Mouse (Mus musculus) embryonic stem cell, embryonic (primary cell): ENCODE results near the gene Rbm8a.

Experiments
- CTCF ChIA-PET, 4 experiments: fragments of 300-600 bp in 2 of 4; fragments of 350-600 bp in 2 of 4; sonication (Branson Sonifier 250); formaldehyde crosslinking; loops; one replicate each; lab custom pipeline; 2022; ENCODE audit warnings: inconsistent platforms in 2 of 4; lab: Charles Lee
- POLR2A ChIA-PET, 4 experiments: fragments of 300-600 bp in 2 of 4; fragments of 350-600 bp in 2 of 4; sonication (Branson Sonifier 250); formaldehyde crosslinking; loops; one replicate each; lab custom pipeline; 2022; ENCODE audit warnings: antibody characterized with exemption in 4 of 4, inconsistent platforms in 1 of 4; lab: Charles Lee

Gene Rbm8a

GRCm38 (mm10) chr3:96629729-96630600 is at the start of gene Rbm8a:
Gene Rbm8a, plus strand, starts transcription at chr3:96629933.
- ChIA-PET CTCF (interaction anchor here (0.6 to 1.9 kb wide), 19 partner anchors 9 to 574 kb away, joined by 3 to 13 read pairs (median 4); partner anchors contain the start of genes Itga10 (in 2 of the 4), Lix1l (in 1 of the 4) and Polr3gl (in 1 of the 4)), POLR2A (interaction anchor here (0.6 to 5.3 kb wide), 148 partner anchors 9 to 952 kb away, joined by 3 to 57 read pairs (median 5); partner anchors contain the start of genes Gm16253 (in 3 of the 4), Itga10 (in 3 of the 4), Lix1l (in 3 of the 4) and Pias3 (in 3 of the 4))

- ChIA-PET CTCF (interaction anchor here (0.6 to 3.4 kb wide), 27 partner anchors 8 to 82 kb away, joined by 3 to 42 read pairs (median 10); partner anchors contain the start of genes Itga10 (in 3 of the 4), Lix1l (in 1 of the 4), Polr3gl (in 1 of the 4) and Rbm8a (in 1 of the 4)), POLR2A (interaction anchor here (0.6 to 21.5 kb wide), 29 partner anchors 9 to 241 kb away, joined by 3 to 969 read pairs (median 4); partner anchors contain the start of genes Polr3gl (in 4 of the 4), Rbm8a (in 2 of the 4), Txnip (in 2 of the 4) and Itga10 (in 1 of the 4))
Measured at GRCm38 (mm10) chr3:96581141-96581540, 48.6 kb upstream of the Rbm8a start.

- ChIA-PET CTCF (interaction anchor here (0.6 to 3.4 kb wide), 16 partner anchors 7 to 551 kb away, joined by 3 to 42 read pairs (median 12); partner anchors contain the start of genes Lix1l (in 1 of the 4) and Polr3gl (in 1 of the 4)), POLR2A (interaction anchor here in 3 of 4 experiments (0.8 to 21.5 kb wide), 16 partner anchors 8 to 97 kb away, joined by 3 to 969 read pairs (median 3); partner anchors contain the start of genes Polr3gl (in 2 of the 3), Txnip (in 2 of the 3) and Itga10 (in 1 of the 3))
Measured at GRCm38 (mm10) chr3:96581771-96582515, 47.8 kb upstream of the Rbm8a start.

GRCm38 (mm10) chr3:96583386-96583785 is 46.3 kb upstream of the Rbm8a start:
- POLR2A ChIA-PET, result interaction anchor here in 2 of 4 experiments (0.7 to 1.6 kb wide), 6 partner anchors 11 to 58 kb away, joined by 3 to 4 read pairs (median 3); partner anchors contain the start of genes Polr3gl (in 2 of the 2) and Hfe2 (in 1 of the 2)
- CTCF ChIA-PET, result interaction anchor here in 2 of 4 experiments (0.6 to 0.9 kb wide), 2 partner anchors 56 to 101 kb away, joined by 3 read pairs; no protein-coding TSS in a partner anchor

- POLR2A ChIA-PET, result interaction anchor here (0.6 to 2.9 kb wide), 15 partner anchors 9 to 711 kb away, joined by 3 to 11 read pairs (median 4); partner anchors contain the start of genes Gm16253 (in 4 of the 4), Lix1l (in 2 of the 4) and Rbm8a (in 2 of the 4)
Measured at GRCm38 (mm10) chr3:96590657-96591056, 39.1 kb upstream of the Rbm8a start.

GRCm38 (mm10) chr3:96593374-96593773 is 36.4 kb upstream of the Rbm8a start:
- ChIA-PET CTCF (interaction anchor here (0.6 to 3.5 kb wide), 45 partner anchors 7 to 1333 kb away, joined by 3 to 37 read pairs (median 4); partner anchors contain the start of genes Itga10 (in 3 of the 4), Gm16253 (in 2 of the 4), Pias3 (in 2 of the 4) and Gm42957 (in 1 of the 4)), POLR2A (interaction anchor here (0.5 to 3.0 kb wide), 70 partner anchors 8 to 641 kb away, joined by 3 to 52 read pairs (median 5); partner anchors contain the start of genes Gm16253 (in 4 of the 4), Rbm8a (in 3 of the 4), Txnip (in 3 of the 4) and Ankrd35 (in 1 of the 4))

More at GRCm38 (mm10) chr3:96590657-96591056, 39.1 kb upstream of the Rbm8a start:
- CTCF ChIA-PET, result interaction anchor here in 3 of 4 experiments (0.6 to 2.1 kb wide), 4 partner anchors 10 to 678 kb away, joined by 3 to 7 read pairs (median 3); no protein-coding TSS in a partner anchor

GRCm38 (mm10) chr3:96593790-96594560 is 35.8 kb upstream of the Rbm8a start, which contains the start of gene Polr3gl:
Gene Polr3gl, minus strand, starts transcription at chr3:96594181.
- POLR2A ChIA-PET, result interaction anchor here (0.5 to 3.0 kb wide), 81 partner anchors 8 to 641 kb away, joined by 3 to 52 read pairs (median 4); partner anchors contain the start of genes Gm16253 (in 4 of the 4), Rbm8a (in 3 of the 4), Txnip (in 3 of the 4) and Ankrd35 (in 1 of the 4)
- CTCF ChIA-PET, result interaction anchor here (0.5 to 3.5 kb wide), 60 partner anchors 8 to 1333 kb away, joined by 3 to 37 read pairs (median 4); partner anchors contain the start of genes Itga10 (in 3 of the 4), Gm16253 (in 2 of the 4), Pias3 (in 2 of the 4) and Gm42957 (in 1 of the 4)

- CTCF ChIA-PET, result interaction anchor here (0.5 to 3.5 kb wide), 17 partner anchors 9 to 529 kb away, joined by 3 to 37 read pairs (median 5); partner anchors contain the start of genes Gm16253 (in 1 of the 4) and Pias3 (in 1 of the 4)
- POLR2A ChIA-PET, result interaction anchor here (0.9 to 3.0 kb wide), 32 partner anchors 10 to 333 kb away, joined by 3 to 52 read pairs (median 7); partner anchors contain the start of genes Gm16253 (in 3 of the 4), Rbm8a (in 3 of the 4), Txnip (in 3 of the 4) and Ankrd35 (in 1 of the 4)
Measured at GRCm38 (mm10) chr3:96594851-96595250, 34.9 kb upstream of the Rbm8a start.

- POLR2A ChIA-PET, result interaction anchor here in 3 of 4 experiments (0.7 to 3.0 kb wide), 10 partner anchors 18 to 326 kb away, joined by 3 to 16 read pairs (median 6); partner anchors contain the start of genes Rbm8a (in 3 of the 3), Txnip (in 3 of the 3), Gm16253 (in 2 of the 3) and Hist2h2bb (in 1 of the 3)
- CTCF ChIA-PET, result interaction anchor here in 1 of 4 experiments (1.1 to 1.9 kb wide), 3 partner anchors 16 to 68 kb away, joined by 3 to 6 read pairs (median 3); no protein-coding TSS in a partner anchor
Measured at GRCm38 (mm10) chr3:96595661-96596060, 34.1 kb upstream of the Rbm8a start.

- POLR2A ChIA-PET, result interaction anchor here in 3 of 4 experiments (0.7 to 3.0 kb wide), 14 partner anchors 9 to 327 kb away, joined by 3 to 16 read pairs (median 6); partner anchors contain the start of genes Rbm8a (in 3 of the 3), Txnip (in 3 of the 3), Gm16253 (in 1 of the 3) and Gm42957 (in 1 of the 3)
- CTCF ChIA-PET, result interaction anchor here in 2 of 4 experiments (1.1 to 1.9 kb wide), 5 partner anchors 16 to 112 kb away, joined by 3 to 6 read pairs (median 3); partner anchors contain the start of gene Nudt17 (in 1 of the 2)
Measured at GRCm38 (mm10) chr3:96596228-96596707, 33.5 kb upstream of the Rbm8a start, which contains the start of gene Ankrd34a. Gene Ankrd34a, plus strand, starts transcription at chr3:96596636.

GRCm38 (mm10) chr3:96596855-96597254 is 32.9 kb upstream of the Rbm8a start:
- CTCF ChIA-PET, result interaction anchor here (0.5 to 1.9 kb wide), 9 partner anchors 17 to 631 kb away, joined by 3 to 10 read pairs (median 3); partner anchors contain the start of gene Nudt17 (in 1 of the 4)
- POLR2A ChIA-PET, result interaction anchor here in 3 of 4 experiments (0.6 to 2.5 kb wide), 19 partner anchors 9 to 327 kb away, joined by 3 to 12 read pairs (median 4); partner anchors contain the start of genes Gm16253 (in 2 of the 3), Rbm8a (in 2 of the 3), Gm42957 (in 1 of the 3) and Hist2h2bb (in 1 of the 3)

GRCm38 (mm10) chr3:96597435-96597891 is 32.3 kb upstream of the Rbm8a start:
- ChIA-PET POLR2A (interaction anchor here in 3 of 4 experiments (0.6 to 2.5 kb wide), 17 partner anchors 9 to 211 kb away, joined by 3 to 12 read pairs (median 4); partner anchors contain the start of genes Gm16253 (in 2 of the 3), Rbm8a (in 2 of the 3), Gm42957 (in 1 of the 3) and Pex11b (in 1 of the 3)), CTCF (interaction anchor here (0.5 to 1.9 kb wide), 7 partner anchors 18 to 631 kb away, joined by 3 to 10 read pairs (median 4); no protein-coding TSS in a partner anchor)

- ChIA-PET POLR2A (interaction anchor here in 3 of 4 experiments (0.5 to 3.0 kb wide), 6 partner anchors 11 to 1006 kb away, joined by 3 to 13 read pairs (median 6); partner anchors contain the start of genes Rbm8a (in 1 of the 3) and Txnip (in 1 of the 3)), CTCF (interaction anchor here in 1 of 4 experiments (0.6 to 0.7 kb wide), 2 partner anchors 19 to 210 kb away, joined by 3 to 4 read pairs; no protein-coding TSS in a partner anchor)
Measured at GRCm38 (mm10) chr3:96598156-96599068, 31.3 kb upstream of the Rbm8a start.
